Mouse (Mus musculus) heart, adult 2 months (tissue): Measurements from ENCODE around the gene Zdhhc14.

Experiments used
- CTCF ChIP-seq: fragments of 200-600 bp; IDR thresholded peaks from 2 replicates; pipeline ENCODE4 v1.8.1; 2022; ENCODE audit warnings: antibody characterized with exemption, mild to moderate bottlenecking, moderate library complexity
- EP300 ChIP-seq: fragments of 200-500 bp; IDR thresholded peaks from 2 replicates; pipeline ENCODE4 v1.6.1; 2011; ENCODE audit warnings: low read depth, low read length, control low read depth; ENCODE audit not compliant: insufficient read depth

GRCm38 (mm10) chr17:5544065-5544464 lies 51.7 kb downstream of the Zdhhc14 start:
- TF ChIP-seq CTCF (no peak), EP300 (no peak)
